Mouse (Mus musculus): ENCODE measurements around the gene Psme2.

Psme2 gene

DNA sequence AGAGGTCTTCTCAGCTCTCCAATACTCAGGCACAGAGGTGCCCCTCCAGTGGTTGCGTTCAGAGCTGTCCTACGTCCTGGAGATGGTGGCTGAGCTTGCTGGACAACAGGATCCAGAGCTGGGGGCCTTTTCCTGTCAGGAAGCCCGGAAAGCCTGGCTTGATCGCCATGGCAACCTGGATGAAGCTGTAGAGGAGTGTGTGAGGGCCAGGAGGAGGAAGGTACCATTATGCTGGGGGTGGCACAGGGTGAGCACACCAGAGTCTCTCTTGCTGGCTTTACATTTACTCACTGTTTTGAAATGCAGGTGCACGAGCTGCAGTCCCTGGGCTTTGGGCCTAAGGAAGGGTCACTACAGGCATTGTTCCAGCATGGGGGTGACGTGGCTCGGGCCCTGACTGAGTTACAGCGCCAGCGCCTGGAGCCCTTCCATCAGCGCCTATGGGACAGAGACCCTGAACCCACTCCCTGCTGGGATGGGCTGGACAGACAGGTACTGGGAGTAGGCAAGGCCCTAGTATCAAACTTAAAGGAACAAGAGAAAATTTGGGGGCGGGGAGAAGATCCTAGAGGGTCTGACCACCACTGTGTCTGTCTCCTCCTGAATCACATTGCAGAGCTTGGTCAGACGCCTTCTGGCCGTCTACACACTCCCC, 5.2 kb upstream of the Psme2 start:
- no peak for DNase-seq (ENCODE audit: low read depth, low spot score)

DNA sequence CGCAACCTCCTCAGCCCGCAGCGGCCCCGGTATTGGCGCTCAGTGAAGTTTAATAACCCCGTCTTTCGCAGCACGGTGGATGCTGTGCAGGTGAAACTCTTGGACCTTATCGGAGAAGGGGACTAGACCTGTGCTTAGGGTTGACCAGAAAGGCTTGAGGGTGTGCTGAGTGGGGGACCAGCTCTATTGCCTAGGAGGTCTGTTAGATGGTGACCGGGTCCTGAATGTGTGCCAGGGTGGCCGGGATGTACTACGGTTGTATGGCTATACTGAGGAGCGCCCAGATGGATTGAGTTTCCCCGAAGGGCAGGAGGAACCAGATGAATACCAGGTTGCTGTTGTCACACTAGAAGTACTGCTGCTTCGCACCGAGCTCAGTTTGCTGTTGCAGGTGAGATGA, 1.3 kb upstream of the Psme2 start:
- DNase-seq (ENCODE audit: low read depth, low spot score), result no peak

DNA sequence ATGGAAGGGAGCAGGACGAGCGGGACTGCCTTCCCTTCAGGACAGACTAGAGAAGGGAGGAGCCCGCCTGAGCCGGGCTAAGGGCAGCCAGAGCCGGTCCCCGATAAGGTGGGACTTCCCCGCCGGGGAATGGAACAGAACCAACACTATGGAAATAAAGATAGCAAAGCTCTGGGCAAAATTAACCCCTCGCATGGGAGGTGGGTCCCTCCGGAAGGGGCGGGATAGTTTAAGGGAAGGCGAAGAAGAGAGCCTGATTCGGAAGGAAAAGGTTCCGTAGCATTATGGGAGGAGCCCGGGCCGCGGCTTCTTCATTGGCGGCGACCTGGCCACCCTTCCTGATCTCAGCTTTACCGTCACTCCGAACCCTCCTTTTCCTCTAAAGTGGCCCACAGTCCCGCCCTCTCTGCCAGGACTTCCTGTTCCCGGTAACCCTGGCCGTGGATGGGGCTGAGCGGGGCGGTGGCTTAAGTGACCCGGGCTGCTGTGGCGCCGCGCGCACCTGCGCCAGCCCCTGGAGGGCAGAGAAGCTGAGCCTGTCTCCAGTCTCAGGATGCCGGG, 498 bp upstream of the Psme2 start, which contains the start of gene Rnf31:
Gene Rnf31, plus strand, starts transcription at position 378 of the 561 bp plus-strand sequence.
- peak; percentile 93 for DNase-seq (ENCODE audit: low read depth, low spot score)

DNA sequence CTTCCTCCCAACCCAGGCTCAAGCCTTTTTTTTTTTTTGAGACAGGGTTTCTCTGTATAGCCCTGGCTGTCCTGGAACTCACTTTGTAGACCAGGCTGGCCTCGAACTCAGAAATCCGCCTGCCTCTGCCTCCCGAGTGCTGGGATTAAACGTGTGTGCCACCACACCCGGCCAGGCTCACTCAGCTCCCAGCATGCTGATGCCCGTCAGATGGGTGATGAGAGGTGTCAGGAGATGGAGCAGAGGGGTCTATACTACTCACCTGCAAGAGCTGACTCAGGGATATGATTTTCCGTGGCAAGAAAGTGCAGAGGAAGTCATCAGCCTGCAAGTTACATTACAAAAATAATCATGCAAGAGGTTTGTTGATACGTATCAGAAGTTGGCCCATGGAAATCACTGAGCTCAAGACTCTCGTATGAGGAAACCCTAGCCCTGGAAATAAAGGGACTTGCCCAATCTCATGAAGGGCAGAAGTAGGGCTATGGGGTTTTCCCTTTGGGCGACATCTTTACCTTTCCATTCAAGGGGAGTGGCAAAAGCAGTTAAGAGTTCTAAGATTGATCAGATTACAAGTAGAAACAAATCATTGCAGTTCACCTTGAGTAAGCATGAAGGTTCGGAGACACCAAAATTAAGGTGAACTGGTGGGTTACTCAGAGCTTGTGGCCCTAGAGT, 1.0 kb downstream of the Psme2 start:
- peak; percentile 81 for DNase-seq (ENCODE audit: low read depth, low spot score)

DNA sequence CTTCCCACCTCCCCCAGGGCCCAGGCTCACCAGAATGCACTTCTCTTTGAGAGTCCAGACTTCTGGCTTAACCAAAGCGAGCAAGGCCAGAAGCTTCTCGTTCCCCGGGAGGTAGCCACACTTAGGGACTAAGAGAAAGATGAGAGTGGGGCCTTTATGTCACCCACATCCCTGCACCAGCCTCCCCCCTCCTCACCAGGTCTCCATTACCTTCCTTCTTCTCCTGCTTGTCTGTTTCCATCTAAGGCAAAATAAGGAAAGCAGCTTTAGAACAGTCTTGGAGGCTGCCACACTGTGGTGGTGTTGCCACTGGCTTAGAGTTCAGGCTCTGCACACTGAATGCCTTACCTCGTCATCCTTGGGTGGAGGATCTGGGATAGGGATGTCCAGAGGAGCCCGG, 1.6 kb downstream of the Psme2 start:
- DNase-seq (ENCODE audit: low read depth, low spot score), result no peak

DNA sequence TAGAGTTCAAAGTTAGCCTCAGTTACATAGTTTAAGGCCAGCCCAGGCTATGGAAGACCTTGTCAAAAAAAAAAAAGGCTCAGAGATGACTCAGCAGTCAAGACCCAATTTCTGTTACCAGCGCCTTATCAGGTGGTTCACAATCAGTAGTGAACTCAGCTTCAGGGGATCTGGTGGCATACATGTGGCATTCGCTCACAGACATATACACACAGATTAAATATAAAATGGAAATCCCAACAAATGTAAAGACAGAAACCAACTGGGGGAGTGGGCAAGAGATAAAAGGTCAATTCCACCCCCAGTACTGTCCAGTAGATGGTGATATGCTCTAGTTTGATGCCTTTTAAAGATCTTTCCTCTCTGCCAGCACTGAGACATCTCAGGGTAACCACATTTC, 4.8 kb downstream of the Psme2 start:
- DNase-seq (ENCODE audit: low read depth, low spot score), result peak; percentile 40

DNA sequence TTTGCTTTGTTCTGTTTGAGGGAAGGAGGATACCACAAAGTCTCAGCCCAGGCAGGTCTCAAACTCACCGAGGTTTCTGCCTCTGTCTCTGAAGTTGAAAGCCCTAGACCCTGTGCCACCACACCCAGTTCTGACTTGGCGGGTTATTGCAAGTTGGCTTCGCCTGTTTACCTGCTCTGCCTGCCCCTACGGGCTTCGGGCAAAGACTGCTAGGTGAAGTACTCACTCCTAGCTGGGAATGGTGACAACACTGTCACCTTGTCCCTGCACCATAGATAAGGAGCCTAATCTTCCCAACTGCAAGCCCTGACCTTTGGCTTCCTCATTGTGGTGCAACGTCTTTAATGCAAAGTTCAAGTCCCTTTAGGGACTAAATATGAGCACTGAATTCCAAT, 5.3 kb downstream of the Psme2 start:
- peak; percentile 64 for DNase-seq (ENCODE audit: low read depth, low spot score)

DNA sequence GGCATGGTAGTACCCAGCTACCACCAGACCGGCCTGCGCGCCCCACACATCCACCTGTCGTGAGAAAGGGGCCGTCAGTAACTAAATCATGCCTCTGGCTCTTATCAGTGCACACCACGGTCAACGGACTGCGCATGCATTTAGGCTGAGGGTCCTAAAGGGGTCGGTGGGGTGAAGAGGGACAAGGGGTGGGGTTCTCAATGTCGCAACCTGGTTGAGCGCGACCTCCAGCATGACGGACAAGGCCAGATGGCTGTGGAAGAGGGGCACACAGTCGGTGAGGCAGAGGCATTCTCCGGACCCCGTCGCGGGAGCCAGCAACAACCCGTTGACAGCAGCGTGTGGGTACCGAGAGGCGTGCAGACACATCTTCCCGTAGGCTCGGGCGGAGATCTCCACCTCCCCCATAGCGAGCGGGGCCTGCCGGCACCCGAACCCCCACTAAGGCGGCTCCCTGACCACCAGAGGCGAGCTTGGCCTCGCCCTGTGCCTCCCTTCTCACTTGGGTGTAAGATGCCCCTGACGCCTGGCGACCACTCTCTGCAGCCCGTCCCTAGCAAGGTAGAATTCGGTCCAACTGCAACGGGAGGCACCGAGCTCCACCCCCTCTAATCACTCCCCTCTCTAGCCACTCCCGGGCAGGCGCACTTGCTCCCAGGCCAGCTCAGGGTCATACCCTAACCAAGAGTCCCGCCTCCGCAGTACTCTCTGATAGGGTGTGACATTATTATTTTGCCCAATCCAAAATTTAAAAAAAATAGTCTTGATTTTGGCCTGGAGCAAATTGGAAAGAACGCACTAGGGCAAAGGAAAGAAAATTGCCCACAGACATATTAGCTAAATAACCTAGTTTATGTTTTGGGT, 6.0 kb downstream of the Psme2 start, which contains the start of gene Emc9:
Gene Emc9, minus strand, starts transcription at position 601 of the 864 bp plus-strand sequence.
- DNase-seq (ENCODE audit: low read depth, low spot score), result peak; percentile 84

DNA sequence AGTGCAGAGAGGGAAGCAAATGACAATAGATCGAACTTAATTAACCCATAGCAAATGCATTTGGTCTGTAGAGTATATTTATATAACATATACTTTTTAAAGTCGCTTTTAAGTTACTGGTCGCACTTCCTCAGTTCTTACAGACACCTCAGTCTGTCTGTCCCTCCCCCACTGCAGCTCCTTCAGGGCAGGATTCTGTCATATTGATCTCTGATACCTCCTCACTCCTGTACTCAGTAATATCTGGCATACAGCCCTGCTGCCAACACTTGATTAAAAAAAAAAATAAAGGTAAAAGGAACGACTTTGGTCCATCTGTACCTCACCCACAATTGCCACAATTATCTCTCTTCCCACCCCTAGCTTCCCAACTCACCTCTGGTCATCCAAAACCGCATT, 6.6 kb downstream of the Psme2 start:
- DNase-seq (ENCODE audit: low read depth, low spot score), result no peak

DNA sequence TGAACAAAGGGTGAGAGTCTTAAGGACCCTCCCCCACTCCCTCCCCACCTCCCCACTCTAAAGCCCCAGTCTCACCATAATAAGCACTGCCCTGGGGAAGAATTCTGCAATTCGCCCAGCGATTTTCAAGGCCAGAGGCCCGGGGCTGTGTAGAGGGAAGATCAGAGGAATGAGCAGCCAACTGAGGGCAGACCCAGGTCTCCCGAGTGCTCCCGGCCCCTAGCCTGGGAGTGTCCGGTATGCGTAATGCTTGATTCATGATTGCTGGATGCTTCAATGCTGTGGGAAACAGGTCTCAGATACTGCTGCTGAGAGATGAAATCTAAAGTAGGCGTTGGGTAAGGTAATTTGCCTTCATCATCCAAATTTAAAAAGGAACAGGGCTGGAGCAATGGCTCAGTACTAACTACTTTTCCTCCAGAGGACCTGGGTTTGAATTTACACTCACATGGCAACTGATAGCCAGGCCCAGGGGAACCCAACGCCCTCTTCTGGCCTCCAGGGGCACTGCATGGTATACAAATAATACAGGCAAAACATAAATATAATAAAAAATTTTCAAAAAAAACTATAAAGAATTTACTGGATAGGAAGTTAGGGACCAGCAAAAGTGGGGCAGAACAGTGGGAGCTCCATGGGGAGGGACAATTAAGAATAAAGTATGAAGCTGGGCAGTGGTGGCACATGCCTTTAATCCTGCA, 8.8 kb downstream of the Psme2 start:
- peak; percentile 58 for DNase-seq (ENCODE audit: low read depth, low spot score)

DNA sequence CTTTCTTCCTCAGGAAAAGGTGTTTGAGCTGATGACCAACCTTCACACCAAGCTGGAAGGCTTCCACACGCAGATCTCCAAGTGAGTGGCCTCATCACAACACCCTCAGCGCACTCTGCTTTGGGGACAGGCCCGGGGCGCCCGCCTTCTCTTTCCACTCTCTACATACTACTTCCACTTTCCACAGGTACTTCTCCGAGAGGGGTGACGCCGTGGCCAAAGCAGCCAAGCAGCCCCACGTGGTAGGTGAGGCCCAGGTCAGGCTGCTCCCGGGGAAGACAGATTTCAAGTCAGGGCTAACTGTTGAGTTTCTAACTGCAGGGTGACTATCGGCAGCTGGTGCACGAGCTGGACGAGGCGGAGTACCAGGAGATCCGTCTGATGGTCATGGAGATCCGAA, 10.2 kb downstream of the Psme2 start:
- DNase-seq (ENCODE audit: low read depth, low spot score), result no peak

DNA sequence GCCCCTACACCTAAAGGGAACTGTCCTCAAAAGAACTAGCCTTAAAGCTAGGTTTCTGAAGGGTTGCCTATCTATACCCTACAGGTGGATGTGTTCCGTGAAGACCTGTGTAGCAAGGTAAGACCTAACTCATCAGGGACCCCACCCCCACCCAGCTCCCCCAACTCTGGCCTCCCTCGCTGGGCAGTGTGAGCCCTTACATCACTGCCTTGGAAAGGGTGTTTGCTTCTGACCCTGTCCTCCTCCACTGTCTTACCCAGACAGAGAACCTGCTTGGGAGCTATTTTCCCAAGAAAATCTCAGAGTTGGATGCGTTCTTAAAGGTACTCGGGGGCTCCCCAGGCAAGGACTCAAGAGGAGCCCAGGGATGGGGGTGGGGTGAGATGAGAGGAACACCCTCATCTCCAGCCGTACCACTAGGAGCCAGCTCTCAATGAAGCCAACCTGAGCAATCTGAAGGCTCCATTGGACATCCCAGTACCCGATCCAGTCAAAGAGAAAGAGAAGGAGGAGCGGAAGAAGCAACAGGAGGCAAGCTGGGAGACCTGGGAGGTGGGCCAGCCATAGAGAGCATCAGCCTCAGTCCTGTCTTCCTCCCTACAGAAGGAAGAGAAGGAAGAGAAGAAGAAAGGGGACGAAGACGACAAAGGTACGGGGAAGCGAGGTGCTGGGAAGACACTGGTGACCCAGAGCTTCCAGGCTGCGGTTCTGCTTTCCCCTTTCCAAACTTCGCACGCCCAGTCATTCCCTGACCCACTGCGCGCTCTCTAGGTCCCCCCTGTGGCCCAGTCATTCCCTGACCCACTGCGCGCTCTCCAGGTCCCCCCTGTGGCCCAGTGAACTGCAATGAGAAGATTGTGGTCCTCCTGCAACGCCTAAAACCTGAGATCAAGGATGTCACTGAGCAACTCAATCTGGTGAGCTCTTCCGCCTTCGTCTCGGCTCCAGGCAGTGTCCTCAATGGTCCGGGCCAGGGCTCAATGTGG, 11.1 kb downstream of the Psme2 start:
- no peak for DNase-seq (ENCODE audit: low read depth, low spot score)

DNA sequence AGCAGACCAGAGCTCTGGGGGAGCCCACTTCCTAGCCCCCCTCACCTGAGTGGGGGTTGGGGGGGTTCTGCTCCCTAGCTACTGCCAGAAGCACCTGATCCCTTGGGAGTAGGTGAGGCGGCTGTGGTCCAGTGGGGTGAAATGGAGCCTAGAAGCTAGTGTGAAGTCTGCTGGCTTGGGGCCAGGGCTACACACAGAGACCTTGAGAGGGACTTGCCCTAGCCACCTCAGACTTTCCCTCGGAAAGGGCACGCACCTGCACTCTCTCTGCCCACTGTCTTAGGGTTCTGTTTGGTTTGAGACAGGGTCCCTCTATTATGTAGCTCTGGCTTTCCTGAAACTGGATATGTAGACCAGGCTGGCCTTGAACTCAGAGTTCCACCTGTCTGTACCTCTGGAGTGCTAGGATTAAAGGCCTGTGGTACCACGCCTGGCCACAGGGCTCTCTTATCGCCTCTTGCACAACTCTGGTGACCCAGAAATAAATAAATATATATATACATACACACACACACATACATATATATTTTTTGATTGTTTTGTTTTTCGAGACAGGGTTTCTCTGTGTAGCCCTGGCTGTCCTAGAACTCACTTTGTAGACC, 12.1 kb downstream of the Psme2 start:
- peak; percentile 72 for DNase-seq (ENCODE audit: low read depth, low spot score)

DNA sequence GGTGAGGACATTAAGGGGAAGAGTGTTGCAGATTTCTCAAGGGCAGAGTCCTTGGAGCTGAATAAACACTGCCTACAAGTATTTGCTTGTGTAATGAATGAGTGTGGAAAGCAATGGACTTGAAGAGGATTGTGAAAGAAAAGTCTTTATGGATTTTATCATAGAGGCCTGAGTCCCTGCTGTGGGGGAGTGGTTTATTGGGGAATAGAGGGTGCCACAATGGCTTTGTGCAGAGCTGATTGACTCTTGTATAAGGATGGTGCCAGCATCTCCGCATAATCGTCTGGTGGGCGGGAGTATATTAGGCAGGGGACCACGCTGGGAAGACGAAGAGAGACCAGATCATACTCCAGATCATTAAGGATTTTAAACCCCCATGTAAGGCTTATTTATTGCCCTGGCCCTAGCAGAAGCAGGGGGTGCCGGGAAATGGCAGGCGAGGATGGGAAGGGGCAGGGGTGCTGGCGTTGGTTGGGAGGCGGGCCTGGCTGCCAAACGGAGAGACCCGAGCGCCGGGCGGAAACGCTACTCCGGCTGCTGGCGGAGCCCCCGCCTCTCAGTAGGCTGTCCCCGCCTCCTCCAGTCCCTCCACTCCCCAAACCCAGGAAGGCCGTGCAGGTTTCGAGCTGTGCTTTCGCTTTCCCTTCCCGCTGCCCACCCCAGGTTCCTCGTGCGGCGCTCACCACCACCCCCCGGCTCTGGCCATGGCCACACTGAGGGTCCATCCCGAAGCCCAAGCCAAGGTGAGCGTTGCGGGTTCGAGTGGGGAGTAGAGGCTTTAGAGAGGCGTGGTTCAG, 12.8 kb downstream of the Psme2 start, which contains the start of gene Psme1:
Gene Psme1, plus strand, starts transcription at position 253 of the 797 bp plus-strand sequence.
- DNase-seq (ENCODE audit: low read depth, low spot score), result peak; percentile 90

DNA sequence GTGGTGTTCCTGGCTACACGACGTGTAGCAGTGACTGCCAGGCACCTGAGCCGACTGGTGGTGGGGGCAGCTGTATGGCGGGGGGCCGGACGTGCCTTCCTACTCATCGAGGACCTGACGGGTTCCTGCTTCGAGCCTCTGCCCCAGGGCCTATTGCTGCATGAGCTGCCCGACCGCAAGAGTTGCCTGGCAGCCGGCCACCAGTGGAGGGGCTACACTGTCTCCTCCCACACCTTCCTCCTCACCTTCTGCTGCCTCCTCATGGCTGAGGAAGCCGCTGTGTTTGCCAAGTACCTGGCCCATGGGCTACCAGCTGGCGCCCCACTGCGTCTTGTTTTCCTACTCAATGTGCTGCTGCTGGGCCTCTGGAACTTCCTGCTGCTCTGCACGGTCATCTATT, 14.5 kb downstream of the Psme2 start:
- DNase-seq (ENCODE audit: low read depth, low spot score), result no peak

DNA sequence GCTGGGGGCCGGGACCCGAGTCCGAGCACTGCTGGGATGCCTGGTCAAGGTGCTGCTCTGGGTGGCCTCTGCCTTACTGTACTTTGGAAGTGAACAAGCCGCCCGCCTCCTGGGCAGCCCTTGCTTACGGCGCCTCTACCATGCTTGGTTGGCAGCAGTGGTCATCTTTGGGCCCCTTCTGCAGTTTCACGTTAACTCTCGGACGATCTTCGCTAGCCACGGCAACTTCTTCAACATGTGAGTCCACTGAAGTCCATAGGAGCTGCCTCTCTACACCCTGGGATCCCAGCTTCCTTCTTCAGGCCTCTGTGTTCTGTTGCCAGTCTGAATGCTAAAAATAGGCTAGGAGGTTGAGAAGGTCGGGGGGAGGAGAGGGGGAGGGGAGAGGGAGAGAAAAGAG, 15.2 kb downstream of the Psme2 start:
- no peak for DNase-seq (ENCODE audit: low read depth, low spot score)

DNA sequence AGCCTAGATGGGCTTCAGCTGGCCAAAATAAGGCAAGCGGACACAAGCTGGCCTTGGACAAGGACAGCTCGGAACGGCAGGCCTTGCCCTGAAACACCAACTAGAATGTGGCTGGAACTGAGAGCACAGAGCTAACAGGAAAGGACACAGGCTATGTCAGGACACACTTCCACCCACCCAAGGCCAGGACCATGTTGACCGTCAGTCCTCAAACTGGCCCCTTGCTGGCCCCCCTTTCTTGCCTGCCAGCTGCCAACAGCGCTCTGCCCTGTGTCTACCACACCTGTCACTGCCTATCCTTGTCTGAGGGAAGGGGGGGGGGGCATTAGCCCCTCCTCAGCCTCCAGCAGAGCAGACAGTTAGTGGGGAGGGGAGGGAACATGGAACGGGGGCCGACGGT, 15.6 kb downstream of the Psme2 start, which contains the start of gene Fitm1:
Gene Fitm1, plus strand, starts transcription at position 316 of the 400 bp plus-strand sequence.
- DNase-seq (ENCODE audit: low read depth, low spot score), result no peak

DNA sequence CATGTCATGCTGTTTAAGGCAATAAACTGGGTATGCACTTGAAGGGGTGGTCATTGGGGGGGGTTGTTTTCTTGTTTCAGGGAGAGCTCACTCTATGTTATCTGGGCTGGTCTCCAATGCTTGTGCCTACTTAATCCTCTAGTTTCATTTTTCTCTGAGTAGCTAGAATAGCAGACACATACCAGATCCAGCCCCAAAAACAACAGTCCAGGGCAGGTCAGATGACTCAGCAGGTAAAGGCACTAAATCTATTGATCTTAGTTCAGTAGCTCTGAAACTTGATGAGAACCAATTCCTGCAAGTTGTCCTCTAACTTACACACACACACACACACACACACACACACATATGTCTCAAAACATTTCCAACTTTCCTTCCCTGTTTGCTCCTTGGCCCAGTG, 19.2 kb downstream of the Psme2 start:
- DNase-seq (ENCODE audit: low read depth, low spot score), result no peak

DNA sequence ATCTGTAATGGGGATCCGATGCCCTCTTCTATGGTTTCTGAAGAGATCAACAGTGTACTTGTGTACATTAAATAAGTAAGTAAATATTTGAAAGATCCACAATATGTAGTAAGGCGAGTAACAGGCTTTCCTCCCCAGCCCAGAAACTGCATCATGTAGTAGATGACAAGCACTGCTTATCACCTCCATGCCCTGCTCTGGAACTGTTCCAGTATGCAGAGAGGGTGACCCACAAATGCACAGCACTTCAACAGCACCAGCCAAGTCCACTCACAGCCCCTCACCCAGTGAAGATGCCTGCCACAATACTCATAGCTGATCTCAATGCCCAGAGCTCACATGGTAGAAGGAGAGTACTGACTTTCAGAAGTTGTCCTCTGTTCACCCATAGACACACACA, 20.3 kb downstream of the Psme2 start:
- DNase-seq (ENCODE audit: low read depth, low spot score), result no peak
